Mouse (Mus musculus): ENCODE results near the gene Phf10. TPM values are rescaled to one million over a fixed set of nuclear protein-coding genes. Genes with fewer than 3 reads are reported as not detected.

Phf10 gene
- 48.7 TPM for polyA plus RNA-seq (2015; fragmentation: Illumina TruSeq; extraction: RNeasy Lipid Tissue Mini Kit (QIAGEN cat#74804); ENCODE audit: low read depth, low replicate concordance)

DNA sequence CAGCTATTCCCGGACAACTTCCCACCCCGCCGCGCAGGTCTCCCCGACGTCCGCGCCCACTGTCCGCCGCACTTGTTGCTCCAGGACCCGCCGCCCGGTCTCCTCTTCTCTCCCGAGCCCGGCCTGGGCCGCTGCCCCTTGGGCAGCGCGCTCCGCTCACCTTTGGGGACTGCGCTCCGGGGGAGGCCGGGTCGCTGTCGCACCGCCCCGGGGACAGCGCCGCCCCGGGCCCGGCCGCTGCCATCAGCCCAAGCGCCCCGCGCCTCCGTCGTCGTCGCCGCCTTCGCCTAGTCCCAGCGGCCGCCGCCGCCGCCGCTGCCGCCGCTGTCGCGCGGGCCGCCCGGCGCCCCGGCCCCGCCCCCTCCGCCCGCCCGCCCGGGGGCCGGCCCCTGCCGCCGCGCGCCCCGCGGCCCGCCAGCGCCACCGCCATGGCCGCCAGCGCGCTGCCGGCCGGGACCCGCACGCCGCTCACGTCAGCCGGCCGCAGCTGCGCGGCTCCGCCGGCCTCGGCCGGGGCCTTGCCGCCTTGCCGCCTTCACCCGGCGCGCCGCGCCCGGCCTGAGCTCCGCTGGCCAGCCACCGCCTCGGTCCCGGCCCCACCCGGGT lies at the start of gene Phf10:
Gene Phf10 (minus strand): TSS at position 323 of the 606 bp plus-strand sequence.

DNA sequence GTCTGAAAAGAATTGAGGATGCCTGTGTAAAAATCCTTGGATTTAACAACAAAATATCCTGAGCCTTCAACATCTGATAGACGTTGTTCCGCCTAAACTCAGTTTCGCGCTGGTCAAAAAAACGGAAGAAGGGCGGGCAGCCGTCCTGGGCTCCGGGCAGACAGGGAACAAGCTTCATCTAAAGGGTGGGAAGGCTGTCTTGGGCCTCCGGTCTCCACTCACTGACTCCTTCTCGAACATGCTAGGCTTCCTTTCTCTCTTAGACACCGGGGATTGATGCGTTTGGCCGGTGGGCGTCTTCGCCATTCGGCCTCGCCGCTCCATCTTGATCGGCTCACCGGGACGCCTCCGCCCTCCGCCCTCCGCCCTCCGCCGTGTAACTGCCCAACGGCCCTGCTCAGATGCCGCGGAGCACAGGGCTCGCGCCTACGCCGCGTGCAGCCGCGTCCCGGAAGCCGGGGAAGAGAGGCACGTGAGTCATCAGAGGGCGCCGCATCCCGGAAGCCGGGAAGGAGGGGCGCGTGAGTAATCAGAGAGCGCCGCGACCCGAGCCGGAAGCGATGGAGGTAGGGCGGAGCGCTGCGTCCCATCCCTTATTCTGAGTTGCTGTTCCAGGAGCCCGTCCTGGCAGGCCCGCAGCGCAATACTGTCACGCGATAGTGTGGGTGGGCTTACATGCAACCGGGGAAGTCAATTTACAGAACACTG lies 48.8 kb upstream of the Phf10 start, which contains the start of gene Gm3435:
Gene Gm3435 (plus strand): TSS at position 471 of the 708 bp plus-strand sequence.

DNA sequence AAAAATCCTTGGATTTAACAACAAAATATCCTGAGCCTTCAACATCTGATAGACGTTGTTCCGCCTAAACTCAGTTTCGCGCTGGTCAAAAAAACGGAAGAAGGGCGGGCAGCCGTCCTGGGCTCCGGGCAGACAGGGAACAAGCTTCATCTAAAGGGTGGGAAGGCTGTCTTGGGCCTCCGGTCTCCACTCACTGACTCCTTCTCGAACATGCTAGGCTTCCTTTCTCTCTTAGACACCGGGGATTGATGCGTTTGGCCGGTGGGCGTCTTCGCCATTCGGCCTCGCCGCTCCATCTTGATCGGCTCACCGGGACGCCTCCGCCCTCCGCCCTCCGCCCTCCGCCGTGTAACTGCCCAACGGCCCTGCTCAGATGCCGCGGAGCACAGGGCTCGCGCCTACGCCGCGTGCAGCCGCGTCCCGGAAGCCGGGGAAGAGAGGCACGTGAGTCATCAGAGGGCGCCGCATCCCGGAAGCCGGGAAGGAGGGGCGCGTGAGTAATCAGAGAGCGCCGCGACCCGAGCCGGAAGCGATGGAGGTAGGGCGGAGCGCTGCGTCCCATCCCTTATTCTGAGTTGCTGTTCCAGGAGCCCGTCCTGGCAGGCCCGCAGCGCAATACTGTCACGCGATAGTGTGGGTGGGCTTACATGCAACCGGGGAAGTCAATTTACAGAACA lies 17.4 kb upstream of the Phf10 start, which contains the start of the genes 9030025P20Rik and Gm3417:
Gene 9030025P20Rik (plus strand): TSS at position 107 of the 677 bp plus-strand sequence.
Gene Gm3417 (minus strand): TSS at position 429 of the 677 bp plus-strand sequence.

DNA sequence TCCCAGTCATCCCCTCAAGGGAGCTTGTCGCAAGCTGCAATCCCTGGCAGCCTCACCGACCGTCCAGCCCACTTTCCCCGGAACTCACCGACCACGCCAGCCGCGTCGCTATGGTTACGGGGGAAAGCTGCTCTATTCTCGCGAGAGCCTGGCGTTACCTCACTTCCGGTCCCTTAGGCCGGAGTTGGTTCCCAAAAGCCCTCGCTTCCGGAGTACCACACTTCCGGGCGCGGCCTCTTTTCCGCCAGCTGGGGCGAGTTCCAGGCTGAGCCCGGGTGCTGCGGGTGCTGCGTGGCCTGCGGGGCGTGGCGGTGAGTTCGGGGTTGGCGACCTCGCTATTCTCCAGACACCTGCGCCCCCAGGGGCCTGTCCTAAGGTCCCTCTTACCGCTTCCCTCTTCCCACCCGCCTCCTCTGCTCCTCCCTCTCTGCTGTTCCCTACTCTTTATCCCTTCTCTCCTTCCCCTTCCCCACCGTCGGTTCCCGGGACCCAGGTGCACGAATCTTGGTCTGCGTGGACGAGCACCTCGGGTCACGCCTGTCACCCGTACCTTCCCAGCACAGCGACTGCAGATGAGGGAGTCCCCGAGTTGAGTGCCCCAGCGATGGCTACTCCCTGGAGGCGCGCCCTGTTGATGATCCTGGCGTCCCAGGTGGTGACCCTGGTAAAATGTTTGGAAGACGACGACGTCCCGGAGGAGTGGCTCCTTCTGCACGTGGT lies 17.9 kb downstream of the Phf10 start, which contains the start of the genes Wdr27 and 1600012H06Rik:
Gene Wdr27 (minus strand): TSS at position 150 of the 720 bp plus-strand sequence.
Gene 1600012H06Rik (plus strand): TSS at position 176 of the 720 bp plus-strand sequence.

Other genes starting within 250 kb of the Phf10 start
- 6.6 TPM for gene Wdr27, start 18.1 kb downstream of the Phf10 start, polyA plus RNA-seq (2015; fragmentation: Illumina TruSeq; extraction: RNeasy Lipid Tissue Mini Kit (QIAGEN cat#74804); ENCODE audit: low read depth, low replicate concordance)
- gene 1600012H06Rik, start 18.1 kb downstream of the Phf10 start, polyA plus RNA-seq (2015; fragmentation: Illumina TruSeq; extraction: RNeasy Lipid Tissue Mini Kit (QIAGEN cat#74804); ENCODE audit: low read depth, low replicate concordance): 21.6 TPM
- 6.1 TPM for gene 9030025P20Rik, start 17.2 kb upstream of the Phf10 start, polyA plus RNA-seq (2015; fragmentation: Illumina TruSeq; extraction: RNeasy Lipid Tissue Mini Kit (QIAGEN cat#74804); ENCODE audit: low read depth, low replicate concordance)
- gene Gm3417, start 17.5 kb upstream of the Phf10 start, polyA plus RNA-seq (2015; fragmentation: Illumina TruSeq; extraction: RNeasy Lipid Tissue Mini Kit (QIAGEN cat#74804); ENCODE audit: low read depth, low replicate concordance): not detected
- gene Gm3435, start 48.9 kb upstream of the Phf10 start, polyA plus RNA-seq (2015; fragmentation: Illumina TruSeq; extraction: RNeasy Lipid Tissue Mini Kit (QIAGEN cat#74804); ENCODE audit: low read depth, low replicate concordance): 4.3 TPM
- 42.5 TPM for gene Ermard, start 79.9 kb upstream of the Phf10 start, polyA plus RNA-seq (2015; fragmentation: Illumina TruSeq; extraction: RNeasy Lipid Tissue Mini Kit (QIAGEN cat#74804); ENCODE audit: low read depth, low replicate concordance)
- not detected for gene Tcte3, start 80.2 kb upstream of the Phf10 start, polyA plus RNA-seq (2015; fragmentation: Illumina TruSeq; extraction: RNeasy Lipid Tissue Mini Kit (QIAGEN cat#74804); ENCODE audit: low read depth, low replicate concordance)
- 1.9 TPM for gene Gm3448, start 80.3 kb upstream of the Phf10 start, polyA plus RNA-seq (2015; fragmentation: Illumina TruSeq; extraction: RNeasy Lipid Tissue Mini Kit (QIAGEN cat#74804); ENCODE audit: low read depth, low replicate concordance)

Measured in brain, adult 10 weeks (tissue).